Comparison of ENCODE assay signal across 11 mouse cellular contexts in genomic region chr4:138018011-138018410, GRCm38 (mm10). TPM values are rescaled to one million over a fixed set of nuclear protein-coding genes. Genes with fewer than 3 reads are reported as not detected.
DNase-seq lines count a peak whose midpoint lies in the region; ATAC-seq and TF ChIP-seq lines count a peak whose summit lies in the region.
"Had no signal": no experiment of that assay in that cellular context is flagged by ENCODE, and none has a peak within 500 bp of the region (broad histone marks: within the 10 kb centered on the region; RNA-seq: fewer than 3 reads in every experiment).

No protein-coding gene starts in this region.

- no peak overlapping the region for H3K4me2 ChIP-seq in intestine, embryonic 14.5 days (ENCODE audit: low read length)
- H3K4me2 ChIP-seq in intestine, postnatal 0 days (replicated peaks; ENCODE audit: low read depth): no peak overlapping the region
- H3K4me2 ChIP-seq in forebrain, embryonic 16.5 days (ENCODE audit: low read length): no peak overlapping the region

- H3K27me3 ChIP-seq in intestine, embryonic 14.5 days (replicated peaks; ENCODE audit: control insufficient read depth, insufficient read depth, low read length): no peaks in the 10 kb centered on the region
- no peaks in the 10 kb centered on the region for H3K27me3 ChIP-seq in intestine, postnatal 0 days (replicated peaks; ENCODE audit: control insufficient read depth, insufficient read depth, low read length)
- H3K27me3 ChIP-seq in forebrain, embryonic 16.5 days (replicated peaks; ENCODE audit: control insufficient read depth, insufficient read depth, low read length): no peaks in the 10 kb centered on the region

- peak overlapping the region; percentile 14; the same call in 1 of the 2 replicates for H3K27ac ChIP-seq in intestine, embryonic 14.5 days (ENCODE audit: low read depth)
- H3K27ac ChIP-seq in intestine, postnatal 0 days (ENCODE audit: low read depth, low read length): no peak overlapping the region
- H3K27ac ChIP-seq in forebrain, embryonic 16.5 days (ENCODE audit: low read length): no peak overlapping the region
- H3K27ac ChIP-seq: macrophage had no signal

- intact Hi-C loops in gastrocnemius, postnatal 14 days (cut with DNase I; ENCODE audit: low total_unique reads): no loop called here

- H3K4me3 ChIP-seq in intestine, embryonic 14.5 days (ENCODE audit: low read depth, low read length): no peak overlapping the region
- H3K4me3 ChIP-seq in intestine, postnatal 0 days (ENCODE audit: low read depth, low read length): no peak overlapping the region
- H3K4me3 ChIP-seq in forebrain, embryonic 16.5 days (replicated peaks; ENCODE audit: low read length): no peak overlapping the region

- no peak for ATAC-seq in intestine, embryonic 14.5 days (replicated peaks; ENCODE audit: low FRiP score, low TSS enrichment, low read depth)
- ATAC-seq in intestine, postnatal 0 days: no peak
- ATAC-seq in activated CD4-positive, CD25-positive, alpha-beta regulatory T cell, adult 4 months: no peak
- ATAC-seq in forebrain, embryonic 16.5 days: no peak

- H3K9ac ChIP-seq in intestine, embryonic 14.5 days (ENCODE audit: low read length): no peak overlapping the region
- H3K9ac ChIP-seq in intestine, postnatal 0 days (ENCODE audit: low read depth, low read length): no peak overlapping the region
- no peak overlapping the region for H3K9ac ChIP-seq in forebrain, embryonic 16.5 days (replicated peaks; ENCODE audit: low read depth, low read length)

- WGBS in intestine, embryonic 14.5 days: 71% methylated on average over 6 of the region's 6 CpGs
- 61% methylated on average over 6 of the region's 6 CpGs for WGBS in intestine, postnatal 0 days
- 70% methylated on average over 6 of the region's 6 CpGs for WGBS in forebrain, embryonic 16.5 days

- no peaks in the 10 kb centered on the region for H3K9me3 ChIP-seq in intestine, embryonic 14.5 days (ENCODE audit: control insufficient read depth, low read length)
- no peaks in the 10 kb centered on the region for H3K9me3 ChIP-seq in intestine, postnatal 0 days (ENCODE audit: control insufficient read depth)
- H3K9me3 ChIP-seq in forebrain, embryonic 16.5 days (ENCODE audit: control insufficient read depth, low read length): no peaks in the 10 kb centered on the region

- no peak for TF ChIP-seq CTCF in intestine, postnatal 0 days (IDR thresholded peaks at IDR 0.05; ENCODE audit: low read depth)

- peaks cover 48% of the 10 kb centered on the region for H3K36me3 ChIP-seq in intestine, embryonic 14.5 days (ENCODE audit: control insufficient read depth, insufficient read depth, low read length)
- H3K36me3 ChIP-seq in intestine, postnatal 0 days (ENCODE audit: control insufficient read depth, insufficient read depth): peaks cover 32% of the 10 kb centered on the region; the same call in 1 of the 2 replicates
- peaks cover 13% of the 10 kb centered on the region; the same call in 1 of the 2 replicates for H3K36me3 ChIP-seq in forebrain, embryonic 16.5 days (ENCODE audit: control insufficient read depth, insufficient read depth)

- DNase-seq in intestine, embryonic 14.5 days (ENCODE audit: low spot score): no peak
- peak; percentile 64 for DNase-seq in adrenal gland, adult 8-10 months
- DNase-seq in heart, postnatal 4 days: peak; percentile 48
- peak; percentile 80 for DNase-seq in kidney, postnatal 10 days
- DNase-seq in gastrocnemius, postnatal 14 days: no peak
- DNase-seq: gastrocnemius, postnatal 10 days; right cerebral cortex, postnatal 25 days had no signal

- H3K4me1 ChIP-seq in intestine, embryonic 14.5 days (replicated peaks; ENCODE audit: control insufficient read depth, insufficient read depth, low read length): peaks cover 14% of the 10 kb centered on the region; the same call in 1 of the 2 replicates
- no peaks in the 10 kb centered on the region for H3K4me1 ChIP-seq in intestine, postnatal 0 days (replicated peaks; ENCODE audit: control insufficient read depth, insufficient read depth, low read length)
- peaks cover 14% of the 10 kb centered on the region for H3K4me1 ChIP-seq in forebrain, embryonic 16.5 days (replicated peaks; ENCODE audit: control insufficient read depth, insufficient read depth, low read length)

RNA-seq across cellular contexts. Expression of gene Eif4g3, which starts 25.2 kb away (rescaled TPM):
- polyA plus RNA-seq in intestine, embryonic 14.5 days (2014; fragmentation: Nextera tagmentation; extraction: Ambion mirVana): 37.0 and 40.7 TPM in 2 replicates
- 11.9 and 12.5 TPM in 2 replicates for polyA plus RNA-seq in intestine, postnatal 0 days (2015; fragmentation: Nextera tagmentation; extraction: Ambion mirVana)
- 100 to 1,000 TPM in 3 of 4 experiments, 10 to 100 TPM in 1; 97.4 to 133 (median 119) TPM for total RNA-seq in adrenal gland, adult 8-10 months (2022)
- total RNA-seq in heart, postnatal 4 days (2021): 10 to 100 TPM; 57.8 to 59.2 TPM
- polyA plus RNA-seq in activated CD4-positive, CD25-positive, alpha-beta regulatory T cell, adult 4 months (2017; shearing (Covaris generic)): 10 to 100 TPM; 35.4 to 42.5 TPM
- polyA plus RNA-seq in forebrain, embryonic 16.5 days (2015; fragmentation: Nextera tagmentation; extraction: Ambion mirVana): 47.0 and 51.7 TPM in 2 replicates
- total RNA-seq in gastrocnemius, postnatal 14 days (2021): 10 to 100 TPM; 95.2 to 98.9 TPM

Comparison
In these comparisons a context has a peak if more than half of its experiments do, and no peak if none do; other contexts are left out.
1. DNase-seq: peak in adrenal gland, adult 8-10 months (single experiment), heart, postnatal 4 days (single experiment) and kidney, postnatal 10 days (single experiment); none in intestine, embryonic 14.5 days (single experiment) and gastrocnemius, postnatal 14 days (single experiment).